Mouse (Mus musculus) neural tube, embryonic 13.5 days (tissue): ENCODE results near the gene Ptgr2. TPM values are rescaled to one million over a fixed set of nuclear protein-coding genes. Genes with fewer than 3 reads are reported as not detected.
"Not testable (repeated sequence)": the region's sequence is repeated elsewhere in the genome, so short reads cannot be mapped to it uniquely, and the experiment has no call there.

ENCODE experiments used
- ATAC-seq: fragments of 200-750 bp; cut with Nextera tagmentation; 2 replicates; pipeline ENCODE4 v1.8.0; 2017; ENCODE audit warnings: low read depth, mild to moderate bottlenecking, moderate TSS enrichment, moderate library complexity
- H3K27ac ChIP-seq: fragments of 300-500 bp; sonication (generic); replicated peaks from 2 replicates; pipeline ENCODE4 v1.5.1; 2015; ENCODE audit warnings: moderate library complexity, mild to moderate bottlenecking, inconsistent platforms
- H3K27me3 ChIP-seq: fragments of 300-500 bp; sonication (generic); 2 replicates; pipeline ENCODE4 v1.6.1; 2015; ENCODE audit warnings: mild to moderate bottlenecking, inconsistent platforms
- H3K36me3 ChIP-seq: fragments of 300-500 bp; sonication (generic); 2 replicates; pipeline ENCODE4 v1.6.1; 2015; ENCODE audit warnings: mild to moderate bottlenecking, inconsistent platforms
- H3K4me1 ChIP-seq: fragments of 300-500 bp; sonication (generic); replicated peaks from 2 replicates; pipeline ENCODE4 v1.6.1; 2015; ENCODE audit warnings: inconsistent platforms
- H3K4me2 ChIP-seq: fragments of 300-500 bp; sonication (generic); 2 replicates; pipeline ENCODE4 v1.6.1; 2015; ENCODE audit warnings: inconsistent platforms, mild to moderate bottlenecking, moderate library complexity
- H3K4me3 ChIP-seq: fragments of 300-500 bp; sonication (generic); 2 replicates; pipeline ENCODE4 v1.5.1; 2015; ENCODE audit warnings: mild to moderate bottlenecking, inconsistent platforms
- H3K9ac ChIP-seq: fragments of 300-500 bp; sonication (generic); 2 replicates; pipeline ENCODE4 v1.6.1; 2015; ENCODE audit warnings: moderate library complexity, mild to moderate bottlenecking, inconsistent platforms
- H3K9me3 ChIP-seq: fragments of 300-500 bp; sonication (generic); 2 replicates; pipeline ENCODE4 v1.6.1; 2016; ENCODE audit warnings: inconsistent platforms
- WGBS: fragments of 180-500 bp; shearing (Covaris S2); methylation state at CpG from one replicate; pipeline ENCODE4 v1.1.7; 2015; 5-methylcytosine and 5-hydroxymethylcytosine counted together
- polyA plus RNA-seq: library from polyadenylated mRNA; unstranded; fragments of >200 nt; fragmentation: Nextera tagmentation; extraction: Ambion mirVana; gene quantifications from 2 replicates; pipeline ENCODE4 v1.2.1, GENCODE M21; 2015

Ptgr2 gene
- polyA plus RNA-seq, 1 experiment from 2014 or later: 16.3 TPM

DNA sequence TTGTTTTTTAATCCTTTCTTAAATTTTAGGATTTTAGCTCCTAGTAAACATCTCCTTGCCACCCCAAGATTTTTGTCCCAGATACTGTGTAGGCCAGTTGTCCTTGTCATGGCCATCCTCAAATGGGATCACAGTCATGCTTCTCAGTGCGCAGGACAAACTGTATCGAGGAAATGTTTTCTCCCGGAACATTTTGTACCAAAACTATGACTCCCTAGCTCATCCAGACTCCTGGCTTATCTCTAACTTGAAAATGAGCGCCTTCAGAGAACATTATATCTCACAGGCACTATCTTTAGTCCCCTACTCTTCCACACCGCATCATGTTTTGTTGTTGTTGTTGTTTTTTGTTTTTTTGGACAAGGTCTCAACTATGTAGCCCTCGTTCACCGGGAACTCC, 31.0 kb downstream of the Ptgr2 start:
- no peaks in the 10 kb centered on the region for H3K27me3 ChIP-seq
- WGBS: 46% methylated on average over 7 of the region's 7 CpGs
- ATAC-seq: no peak
- H3K36me3 ChIP-seq: no peaks in the 10 kb centered on the region
- H3K4me2 ChIP-seq: peak overlapping the region; percentile 80
- peak overlapping the region; percentile 96 for H3K9ac ChIP-seq
- H3K9me3 ChIP-seq: no peaks in the 10 kb centered on the region
- H3K4me1 ChIP-seq: peaks cover 37% of the 10 kb centered on the region
- H3K4me3 ChIP-seq: peak overlapping the region; percentile 87
- H3K27ac ChIP-seq: peak overlapping the region; percentile 95

DNA sequence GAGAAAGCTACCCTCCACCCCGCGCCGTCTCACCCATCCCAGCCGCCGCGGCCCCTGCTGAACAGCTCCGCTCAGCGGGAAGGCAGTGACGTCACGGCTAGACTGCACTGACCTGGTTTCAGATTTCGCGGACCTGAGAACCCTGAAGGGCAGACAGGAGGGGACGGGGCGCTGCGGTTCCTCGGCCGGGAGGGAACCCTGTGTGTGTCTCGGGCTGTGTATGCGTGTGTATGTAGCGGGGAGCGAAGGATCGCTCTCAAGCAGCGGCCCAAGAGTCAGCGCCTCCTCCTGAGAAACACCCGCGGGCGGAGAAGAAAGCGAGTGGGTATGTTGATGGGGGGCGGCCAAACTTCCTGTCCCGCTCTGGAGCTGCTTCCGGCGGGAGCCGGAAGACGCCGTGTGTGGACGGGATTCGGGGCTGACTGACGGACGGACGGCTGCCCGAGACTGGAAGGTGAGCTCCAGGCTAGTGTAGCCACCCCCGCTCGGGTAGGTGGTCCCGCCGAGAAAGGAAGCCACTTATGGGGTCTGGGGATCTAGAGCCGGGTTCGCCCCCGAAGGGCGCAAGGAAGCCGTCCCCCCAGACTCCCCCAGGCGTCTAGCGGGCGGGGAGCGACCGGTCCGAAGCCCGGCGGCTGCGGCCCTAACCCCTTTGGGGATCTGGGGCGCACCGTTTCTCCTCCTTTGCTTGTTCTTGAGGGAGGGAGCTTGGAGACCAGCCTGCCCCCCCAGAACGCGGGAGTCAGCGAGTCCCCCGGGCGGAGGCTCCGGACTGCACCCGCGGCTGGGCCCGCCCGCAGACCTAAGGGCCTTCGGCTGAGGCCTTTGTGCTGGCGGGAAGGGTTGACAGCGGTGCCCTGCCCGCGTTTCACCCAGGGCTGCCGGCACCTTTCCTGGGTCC, 31.9 kb downstream of the Ptgr2 start, which contains the start of gene Zfp410:
Gene Zfp410, plus strand, starts transcription at position 132 of the 901 bp plus-strand sequence.
- H3K4me1 ChIP-seq: peaks cover 40% of the 10 kb centered on the region
- H3K36me3 ChIP-seq: no peaks in the 10 kb centered on the region
- under 1% methylated on average over 77 of the region's 77 CpGs for WGBS
- peak within 1 kb of the TSS; percentile 96 for H3K9ac ChIP-seq
- H3K4me2 ChIP-seq: peak within 1 kb of the TSS; percentile 80
- no peaks in the 10 kb centered on the region for H3K9me3 ChIP-seq
- peak; percentile 94 for ATAC-seq
- peak within 1 kb of the TSS; percentile 95 for H3K27ac ChIP-seq
- no peaks in the 10 kb centered on the region for H3K27me3 ChIP-seq
- peak within 1 kb of the TSS; percentile 87 for H3K4me3 ChIP-seq

DNA sequence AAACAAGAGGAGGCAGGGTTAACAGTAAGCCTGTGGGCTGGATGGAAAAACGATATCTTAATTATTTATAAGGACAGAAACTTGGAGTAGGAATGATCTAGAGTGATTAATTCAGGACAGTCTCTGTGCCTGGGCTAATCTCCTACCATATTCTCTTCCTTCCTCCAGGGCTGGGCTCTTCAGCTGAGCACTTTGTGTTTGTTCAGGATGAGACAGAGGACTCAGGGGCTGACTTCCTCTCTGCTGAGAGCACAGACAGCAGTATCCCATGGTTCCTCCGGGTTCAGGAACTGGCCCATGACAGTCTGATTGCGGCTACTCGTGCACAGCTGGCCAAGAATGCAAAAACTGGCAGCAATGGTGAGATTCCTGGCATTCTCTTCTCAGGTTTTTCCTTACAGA, 42.1 kb downstream of the Ptgr2 start:
- peaks cover 70% of the 10 kb centered on the region for H3K36me3 ChIP-seq
- no peak overlapping the region for H3K4me2 ChIP-seq
- no peaks in the 10 kb centered on the region for H3K4me1 ChIP-seq
- no peak overlapping the region for H3K4me3 ChIP-seq
- ATAC-seq: no peak
- 93% methylated on average over 4 of the region's 4 CpGs for WGBS
- H3K27ac ChIP-seq: no peak overlapping the region
- H3K27me3 ChIP-seq: no peaks in the 10 kb centered on the region
- H3K9me3 ChIP-seq: no peaks in the 10 kb centered on the region
- H3K9ac ChIP-seq: no peak overlapping the region

DNA sequence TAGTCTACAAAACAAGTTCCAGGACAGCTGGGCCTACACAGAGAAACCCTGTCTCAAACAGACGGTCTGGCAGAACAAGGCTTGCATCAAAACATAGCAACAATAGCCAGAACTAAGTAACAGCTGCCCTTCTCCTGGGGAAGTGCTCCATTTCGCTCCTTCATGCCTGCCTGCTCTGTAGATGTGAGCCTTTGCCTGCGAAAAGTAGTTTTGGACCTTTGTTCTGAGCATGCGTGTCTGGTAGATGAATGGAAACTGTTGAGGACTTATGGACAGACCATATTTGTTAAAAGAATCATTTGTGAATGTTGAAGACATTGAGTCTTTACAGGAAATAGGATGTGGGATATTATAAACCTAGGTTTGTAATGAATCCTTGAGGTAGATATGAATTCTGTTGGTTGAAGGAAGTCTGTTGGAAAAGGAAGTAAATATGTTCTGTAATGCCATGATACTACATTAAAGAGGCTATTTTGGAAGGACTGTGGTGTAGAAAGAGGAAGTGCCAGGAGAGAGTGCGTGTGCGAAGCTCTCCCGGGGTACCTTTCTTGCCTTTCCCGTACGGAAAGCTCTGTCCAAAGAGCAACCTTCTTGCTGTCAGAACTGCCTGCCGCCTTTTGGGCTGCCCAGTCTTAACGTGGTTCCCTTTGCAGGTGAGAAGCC, 52.1 kb downstream of the Ptgr2 start:
- Histone ChIP-seq H3K27me3 (no peaks in the 10 kb centered on the region), H3K4me3 (no peak overlapping the region), H3K4me1 (no peaks in the 10 kb centered on the region), H3K9ac (no peak overlapping the region), H3K27ac (no peak overlapping the region), H3K36me3 (peaks cover 92% of the 10 kb centered on the region), H3K4me2 (no peak overlapping the region), H3K9me3 (no peaks in the 10 kb centered on the region)
- 90% methylated on average over 11 of the region's 11 CpGs for WGBS
- ATAC-seq: no peak

DNA sequence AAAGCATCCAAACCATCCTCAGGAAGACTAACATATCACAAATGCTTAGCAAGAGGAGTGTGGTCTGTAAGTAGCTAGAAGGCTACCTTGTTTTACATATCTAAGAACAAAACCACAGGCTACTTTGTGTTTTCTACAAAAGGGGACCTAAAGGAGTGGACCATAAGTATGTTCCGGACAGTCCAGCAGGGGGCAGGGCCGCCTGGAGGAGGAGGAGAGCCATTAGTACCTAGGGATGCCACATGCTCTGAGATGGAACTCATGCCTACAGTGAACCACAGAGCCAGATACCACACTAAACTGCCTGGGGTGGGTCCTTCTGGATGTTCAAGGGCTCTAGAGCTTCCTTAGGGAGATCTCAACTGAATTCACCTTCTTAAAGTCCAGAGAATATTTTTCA, 62.2 kb downstream of the Ptgr2 start:
- ATAC-seq: no peak
- H3K9me3 ChIP-seq: no peaks in the 10 kb centered on the region
- H3K4me1 ChIP-seq: peaks cover 8% of the 10 kb centered on the region; the same call in 1 of the 2 replicates
- H3K9ac ChIP-seq: no peak overlapping the region
- H3K27ac ChIP-seq: no peak overlapping the region
- WGBS: 53% methylated on average over 2 of the region's 2 CpGs
- H3K27me3 ChIP-seq: no peaks in the 10 kb centered on the region
- peaks cover 95% of the 10 kb centered on the region for H3K36me3 ChIP-seq
- H3K4me2 ChIP-seq: no peak overlapping the region
- no peak overlapping the region for H3K4me3 ChIP-seq

DNA sequence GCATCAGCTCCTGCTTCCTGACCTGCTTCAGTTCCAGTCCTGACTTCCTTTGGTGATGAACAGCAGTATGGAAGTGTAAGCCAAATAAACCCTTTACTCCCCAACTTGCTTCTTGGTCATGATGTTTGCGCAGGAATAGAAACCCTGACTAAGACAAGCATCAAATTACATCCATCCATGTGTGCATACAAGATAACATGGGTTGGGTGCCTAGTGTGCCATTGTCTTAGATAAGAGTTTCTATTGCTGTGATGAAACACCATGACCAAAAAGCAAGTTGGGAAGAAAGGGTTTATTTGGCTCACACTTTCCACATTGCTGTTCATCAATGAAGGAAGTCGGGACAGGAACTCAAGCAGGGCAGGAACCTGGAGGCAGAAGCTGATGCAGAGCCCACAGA, 73.7 kb downstream of the Ptgr2 start:
- not testable (repeated sequence) for H3K27ac ChIP-seq, ATAC-seq, H3K4me2 ChIP-seq, H3K9ac ChIP-seq, H3K9me3 ChIP-seq, H3K4me3 ChIP-seq, H3K27me3 ChIP-seq
- 94% methylated on average over 2 of the region's 2 CpGs for WGBS
- peaks cover 24% of the 10 kb centered on the region for H3K4me1 ChIP-seq
- H3K36me3 ChIP-seq: peaks cover 39% of the 10 kb centered on the region

DNA sequence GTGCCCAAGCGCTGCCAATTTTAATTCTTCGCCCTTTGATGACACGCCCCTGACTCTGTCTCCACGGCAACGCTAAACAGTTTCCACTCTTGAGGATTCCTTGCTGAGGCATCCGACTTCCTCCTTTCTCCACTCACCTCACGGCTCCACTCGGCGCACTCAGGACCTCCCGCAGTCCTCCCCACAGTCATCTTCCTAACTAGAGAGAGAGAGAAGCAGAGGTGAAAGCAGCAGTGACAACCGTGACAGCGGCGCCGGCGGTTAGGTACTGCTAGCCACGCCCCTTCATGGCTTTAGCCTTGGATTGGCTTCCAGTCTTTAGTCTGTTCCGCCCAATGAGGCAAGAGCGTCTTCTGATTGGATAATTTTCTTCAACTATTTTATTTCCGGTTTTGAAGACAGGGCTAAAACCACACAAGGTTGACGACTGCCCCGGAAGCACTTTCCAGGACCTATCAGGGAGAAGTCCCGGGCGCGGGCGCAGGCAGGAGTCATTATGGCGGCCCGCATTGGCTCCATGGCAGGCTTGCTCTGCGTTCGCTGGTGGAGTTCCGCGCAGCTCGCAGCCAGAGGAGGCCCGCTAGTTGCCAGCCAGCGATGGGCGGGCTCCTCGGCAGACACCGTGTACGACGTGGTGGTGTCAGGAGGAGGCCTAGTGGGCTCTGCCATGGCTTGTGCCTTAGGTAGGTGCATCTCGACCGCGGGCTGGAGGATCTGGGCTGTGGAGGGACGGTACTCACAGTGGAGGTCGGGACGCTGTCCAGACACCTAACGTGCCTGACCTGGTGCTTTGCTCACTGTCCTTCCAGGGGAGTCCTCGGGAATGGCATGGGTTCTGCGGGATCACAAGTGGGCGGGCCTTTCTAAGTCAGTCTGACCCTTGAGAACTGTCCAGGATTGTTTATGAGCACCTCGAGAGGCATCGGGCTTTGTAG, 76.8 kb downstream of the Ptgr2 start, which contains the start of the genes Coq6 and Fam161b:
Gene Coq6, plus strand, starts transcription at position 103 of the 935 bp plus-strand sequence.
Gene Fam161b, minus strand, starts transcription at position 279 of the 935 bp plus-strand sequence.
- H3K4me2 ChIP-seq: peak within 1 kb of the TSS; percentile 92
- H3K27me3 ChIP-seq: no peaks in the 10 kb centered on the region
- peaks cover 9% of the 10 kb centered on the region for H3K36me3 ChIP-seq
- H3K27ac ChIP-seq: peak within 1 kb of the TSS; percentile 77
- peak within 1 kb of the TSS; percentile 97 for H3K4me3 ChIP-seq
- peaks cover 24% of the 10 kb centered on the region for H3K4me1 ChIP-seq
- WGBS: under 1% methylated on average over 51 of the region's 51 CpGs
- peak; percentile 99 for ATAC-seq
- H3K9me3 ChIP-seq: no peaks in the 10 kb centered on the region
- peak within 1 kb of the TSS; percentile 91 for H3K9ac ChIP-seq

DNA sequence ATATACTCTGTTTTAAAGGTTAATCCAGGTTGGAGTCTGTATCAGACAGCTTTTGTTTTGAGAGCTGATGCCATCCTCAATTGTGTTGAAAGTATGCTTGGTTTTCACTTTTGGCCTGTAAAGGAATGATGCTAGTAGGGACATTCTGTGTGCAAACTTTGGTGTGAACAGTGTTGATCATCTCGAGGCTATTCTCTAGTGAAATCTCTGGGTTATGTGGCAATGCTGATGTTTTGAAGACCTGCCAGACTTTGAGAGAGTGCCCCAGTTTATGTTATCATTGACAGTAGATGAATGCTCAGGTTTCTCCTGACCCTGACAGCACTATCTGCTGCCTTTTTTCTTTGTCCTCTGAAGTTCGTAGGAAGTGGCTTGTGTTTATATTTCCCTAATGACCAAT, 77.8 kb downstream of the Ptgr2 start:
- Histone ChIP-seq H3K4me3 (peak overlapping the region; percentile 97), H3K9ac (peak overlapping the region; percentile 91; the same call in 1 of the 2 replicates), H3K9me3 (no peaks in the 10 kb centered on the region), H3K4me2 (peak overlapping the region; percentile 92), H3K4me1 (peaks cover 24% of the 10 kb centered on the region), H3K27ac (no peak overlapping the region), H3K36me3 (peaks cover 11% of the 10 kb centered on the region), H3K27me3 (no peaks in the 10 kb centered on the region)
- ATAC-seq: no peak
- WGBS: 67% methylated on average over 2 of the region's 2 CpGs

DNA sequence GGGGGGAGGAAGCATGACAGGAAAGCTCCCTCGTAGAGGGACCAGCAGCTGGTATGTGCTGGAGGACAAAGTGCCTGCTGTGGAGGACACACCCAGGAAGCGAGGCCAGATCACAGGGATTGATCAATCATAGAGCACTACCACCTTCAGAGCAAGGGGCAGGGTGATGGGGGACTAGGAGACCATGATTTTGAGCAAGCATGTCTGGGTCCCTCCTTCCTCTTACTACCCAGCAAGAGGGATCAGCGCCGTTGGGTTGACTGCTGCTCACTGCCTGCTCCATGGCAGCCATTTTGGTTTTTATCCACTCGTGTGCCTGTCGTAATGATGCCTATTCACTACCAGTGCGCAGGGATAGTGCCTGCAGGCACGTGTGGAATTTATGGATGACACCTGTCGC, 79.3 kb downstream of the Ptgr2 start:
- Histone ChIP-seq H3K4me1 (peaks cover 24% of the 10 kb centered on the region), H3K9me3 (no peaks in the 10 kb centered on the region), H3K4me2 (no peak overlapping the region), H3K27ac (no peak overlapping the region), H3K4me3 (no peak overlapping the region), H3K27me3 (no peaks in the 10 kb centered on the region), H3K36me3 (peaks cover 25% of the 10 kb centered on the region), H3K9ac (no peak overlapping the region)
- WGBS: 78% methylated on average over 9 of the region's 9 CpGs
- no peak for ATAC-seq

DNA sequence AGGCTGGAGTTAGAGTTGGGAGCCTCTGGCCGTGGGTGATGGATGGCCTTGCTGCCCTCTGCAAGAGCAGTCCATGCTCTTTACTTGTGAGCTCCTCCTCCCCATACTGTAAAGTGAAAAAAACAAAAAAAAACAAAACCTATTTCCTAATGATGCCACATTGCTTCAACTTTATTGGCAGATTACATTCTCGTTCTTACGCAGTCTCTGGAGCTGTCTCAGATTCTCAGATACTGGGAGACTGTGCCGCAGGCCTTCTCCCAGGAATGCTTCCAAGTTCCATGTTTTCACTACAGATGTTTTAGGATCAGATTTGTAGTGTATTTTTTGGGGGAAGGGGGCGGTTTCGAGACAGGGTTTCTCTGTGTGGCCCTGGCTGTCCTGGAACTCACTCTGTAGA, 80.1 kb downstream of the Ptgr2 start:
- Histone ChIP-seq H3K9ac (no peak overlapping the region), H3K36me3 (peaks cover 33% of the 10 kb centered on the region), H3K9me3 (no peaks in the 10 kb centered on the region), H3K4me2 (no peak overlapping the region), H3K4me1 (peaks cover 24% of the 10 kb centered on the region), H3K27ac (no peak overlapping the region), H3K27me3 (no peaks in the 10 kb centered on the region), H3K4me3 (no peak overlapping the region)
- ATAC-seq: no peak
- 97% methylated on average over 6 of the region's 6 CpGs for WGBS
